Mouse (Mus musculus): ENCODE measurements at regions not wholly inside any gene's neighbourhood (a gene's known extent, or its start where the extent isn't known, plus 50 kb on each side); places are given as distances from the start of the nearest gene placed in this dataset.

DNA sequence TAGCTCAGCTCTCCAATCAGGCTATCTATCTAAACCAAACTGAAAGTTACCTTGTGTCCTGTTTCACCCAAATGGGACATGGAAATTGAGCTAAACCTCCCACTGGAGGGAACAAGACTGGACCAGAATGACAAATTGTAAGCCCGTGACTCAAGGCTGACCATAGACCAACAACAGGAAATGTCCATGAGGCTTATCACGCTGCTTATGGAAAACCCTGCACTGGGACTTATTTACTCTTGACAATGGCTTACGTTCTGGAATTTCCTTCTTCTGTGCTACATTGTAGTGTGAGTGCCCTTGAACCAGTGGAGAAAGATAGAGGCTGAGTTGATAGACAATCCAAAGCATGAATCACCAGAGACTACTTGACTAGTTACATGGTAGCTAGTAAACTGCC is 87.5 kb upstream of the Phactr1 start:
- no peak for DNase-seq

DNA sequence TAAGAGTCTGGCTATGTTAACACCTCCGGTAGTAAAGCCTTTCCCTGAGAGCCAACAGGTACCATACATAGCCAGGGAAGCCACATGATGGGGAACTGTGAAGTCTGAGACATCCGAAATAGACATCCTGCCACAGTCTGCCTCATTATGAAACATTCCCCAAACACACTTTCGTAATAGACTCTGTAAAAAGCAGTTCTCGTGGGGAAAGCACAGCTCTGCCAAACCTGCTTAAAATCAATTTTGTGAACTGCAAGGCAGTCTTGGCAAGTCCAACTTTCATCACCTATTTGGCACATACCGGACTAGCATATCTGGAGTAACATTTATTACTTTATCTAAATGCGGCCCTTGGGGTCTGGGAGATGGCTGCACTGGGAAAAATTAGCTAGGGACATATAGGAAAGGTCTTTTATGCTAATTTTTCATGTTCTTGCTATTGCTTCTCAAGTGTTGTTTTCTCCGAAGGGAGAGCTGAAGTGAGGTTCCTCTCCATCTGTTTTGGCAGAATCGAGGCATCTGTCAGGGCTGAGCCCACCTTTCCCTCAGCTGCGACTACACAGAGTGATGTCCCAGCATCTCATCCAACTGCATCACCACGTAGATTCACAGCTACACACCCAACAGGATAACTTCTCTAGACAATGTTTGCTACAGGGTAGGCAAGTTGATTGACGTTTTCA is 86.8 kb upstream of the Phactr1 start:
- no peak for DNase-seq

DNA sequence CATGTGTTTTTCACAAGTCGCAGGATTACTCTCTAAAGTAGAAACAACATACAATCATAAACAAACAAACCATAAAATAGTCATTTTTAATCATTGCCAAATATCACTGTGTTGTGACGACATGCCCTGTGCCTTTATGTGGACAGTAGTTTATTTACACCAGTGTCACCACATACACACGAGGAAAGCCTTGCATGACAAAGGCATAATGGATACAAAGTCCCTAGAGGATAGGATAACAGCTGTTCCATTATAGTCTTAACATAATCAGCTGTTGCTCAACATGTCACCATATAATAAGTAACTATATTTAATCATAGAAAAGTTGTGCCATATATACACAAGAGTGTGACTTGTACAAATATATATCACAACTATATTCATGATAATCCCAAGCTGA is 85.2 kb upstream of the Phactr1 start:
- DNase-seq = no peak

DNA sequence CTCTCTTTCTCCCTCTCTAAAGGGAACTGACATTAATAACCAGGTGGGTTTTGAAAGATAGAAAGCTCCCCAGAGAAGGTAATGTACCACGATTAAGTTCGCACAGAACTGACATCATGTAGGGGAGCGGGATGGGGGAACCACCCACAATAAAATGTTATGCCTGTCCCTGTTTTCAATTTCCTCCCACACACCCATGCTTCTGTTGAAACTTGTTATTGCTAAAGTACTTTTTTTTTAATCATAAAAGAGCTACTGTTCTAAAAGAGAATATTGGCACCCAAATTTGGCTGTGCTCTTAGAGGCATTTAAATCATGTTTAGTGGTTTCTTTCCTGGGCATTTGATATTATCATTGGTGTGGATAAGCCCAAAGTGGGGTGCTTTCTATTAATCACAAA is 82.6 kb upstream of the Phactr1 start:
- DNase-seq = no peak

DNA sequence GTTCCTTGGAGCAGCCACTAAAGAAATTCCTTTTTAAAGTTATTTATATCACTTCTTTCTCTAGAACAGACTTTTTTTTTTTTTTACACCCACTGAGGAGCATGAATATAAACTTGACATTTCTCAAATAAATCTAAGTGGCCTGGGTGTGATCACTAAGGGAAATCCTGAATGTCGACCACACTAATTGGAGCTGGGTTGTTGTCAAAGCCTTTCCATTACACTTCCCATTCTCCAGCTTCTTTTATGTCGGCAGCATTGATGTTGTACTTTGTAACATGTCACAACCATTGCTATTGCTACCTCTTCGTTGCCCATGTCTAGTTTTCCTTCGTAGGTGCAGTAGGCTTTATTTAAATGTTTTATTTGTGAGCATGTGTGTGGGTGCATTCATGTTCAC is 77.1 kb upstream of the Phactr1 start:
- no peak for DNase-seq

DNA sequence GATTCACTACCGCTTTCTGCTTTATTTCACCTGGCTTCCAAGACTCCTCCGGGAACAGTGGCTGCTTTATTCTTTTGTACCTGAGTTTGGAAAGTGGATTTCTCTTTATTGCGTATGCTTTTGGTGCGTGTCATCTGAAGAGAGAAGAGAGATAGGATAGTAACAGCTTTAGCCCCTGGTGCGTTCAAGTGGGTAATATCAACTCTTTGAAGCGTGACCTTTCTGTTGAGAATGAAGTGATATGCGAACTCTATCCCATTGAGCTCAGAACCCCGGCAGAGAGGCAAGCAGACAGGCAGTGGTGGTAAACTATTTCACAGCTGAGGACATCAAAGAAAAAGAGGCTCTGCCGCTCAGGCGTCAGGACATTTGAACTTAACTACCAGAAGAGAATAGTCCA is 72.7 kb upstream of the Phactr1 start:
- no peak for DNase-seq

DNA sequence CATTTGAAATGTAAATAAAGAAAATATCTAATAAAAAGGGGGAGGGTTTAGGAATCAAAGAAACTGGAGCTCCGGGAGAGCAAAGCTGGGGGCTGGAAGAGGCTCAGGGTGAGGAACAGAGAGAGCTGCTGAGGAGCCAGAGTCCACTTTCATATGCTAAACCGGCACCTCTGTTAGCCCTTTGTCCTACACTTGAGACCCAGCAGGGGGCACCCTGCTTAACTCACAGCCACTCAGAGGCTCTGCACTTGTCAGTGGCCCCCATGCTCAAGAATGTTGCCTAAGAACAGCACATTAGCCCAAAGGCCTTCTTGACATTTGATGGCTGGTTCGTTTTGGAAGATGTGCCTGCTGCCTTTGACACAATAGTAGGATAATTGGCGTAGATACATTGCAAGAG is 71.5 kb upstream of the Phactr1 start:
- DNase-seq = no peak

DNA sequence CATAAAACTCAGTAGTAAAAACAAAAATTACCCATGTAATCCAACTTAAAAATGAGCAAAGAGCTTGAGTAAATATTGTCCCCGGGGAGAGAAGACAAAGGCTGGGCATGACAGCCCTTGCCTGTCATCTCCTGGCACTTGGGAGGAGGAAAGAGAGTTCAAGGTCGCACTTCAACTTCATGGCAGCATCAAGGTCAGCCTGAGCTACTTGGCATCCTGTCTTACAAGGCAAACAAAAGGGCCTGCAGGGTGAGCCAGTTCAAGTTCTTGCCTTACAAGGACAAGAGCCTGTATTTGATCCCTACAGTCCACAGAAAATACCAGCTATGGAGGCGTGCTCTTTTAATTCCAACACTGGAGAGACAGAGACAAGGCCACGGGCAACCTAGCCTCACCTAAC is 67.1 kb upstream of the Phactr1 start:
- DNase-seq = no peak

DNA sequence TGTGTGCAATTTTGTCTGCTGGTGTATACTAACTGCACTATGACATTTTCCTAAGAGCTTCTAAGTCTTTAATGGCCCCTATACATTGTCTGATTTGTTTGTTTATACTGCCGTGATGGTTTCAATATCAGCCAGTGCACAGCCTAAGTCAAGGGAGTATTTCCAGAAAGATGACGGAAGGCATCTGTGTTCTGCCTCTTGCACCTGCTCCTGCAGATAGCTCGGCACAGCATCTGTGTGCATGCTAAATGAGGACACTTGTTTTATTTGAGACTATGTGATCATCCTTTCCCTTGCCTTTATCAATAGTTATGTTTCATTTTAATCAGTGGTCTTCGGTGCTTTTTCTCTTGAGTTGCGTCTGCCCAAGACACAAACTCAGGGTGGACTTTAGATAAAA is 64.6 kb upstream of the Phactr1 start:
- no peak for DNase-seq

DNA sequence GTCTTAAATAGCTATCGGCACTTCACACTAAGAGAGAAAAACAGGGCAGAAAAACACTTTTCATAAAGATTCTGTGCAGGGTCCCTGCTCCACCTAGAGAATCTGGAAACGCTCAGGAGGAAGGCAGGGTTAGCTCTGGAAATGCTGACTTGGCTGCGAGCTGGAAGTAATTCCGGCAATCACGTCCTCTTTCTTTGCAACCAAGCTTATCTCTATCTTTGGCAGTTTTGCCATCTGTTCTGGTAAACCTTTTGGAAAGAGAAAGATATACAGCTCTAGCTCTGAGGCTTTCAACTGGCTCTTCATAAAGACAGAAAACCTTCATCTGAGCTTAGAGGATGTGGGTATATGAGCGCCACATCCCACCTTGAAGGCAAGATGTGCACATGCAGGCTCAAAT is 63.2 kb upstream of the Phactr1 start:
- DNase-seq = no peak

DNA sequence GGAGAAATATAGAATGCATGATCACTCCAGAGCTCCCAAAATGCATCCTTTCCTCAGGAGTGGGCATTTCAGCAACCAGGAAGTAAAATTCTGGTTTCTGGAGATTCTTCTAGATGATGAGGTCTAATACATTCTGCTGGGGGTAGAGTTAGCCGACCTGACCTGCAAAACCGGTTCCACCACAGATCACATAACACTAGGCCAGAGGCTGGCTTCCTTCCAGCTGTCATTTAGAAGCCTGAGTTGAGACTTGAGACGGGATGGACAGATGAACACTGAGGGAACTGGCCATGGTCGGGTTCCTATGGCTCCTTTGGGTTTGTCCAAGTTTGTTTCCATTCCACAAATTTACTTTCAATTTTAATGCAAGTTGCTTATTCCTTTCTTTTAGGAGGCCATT is 62.6 kb upstream of the Phactr1 start:
- no peak for DNase-seq

DNA sequence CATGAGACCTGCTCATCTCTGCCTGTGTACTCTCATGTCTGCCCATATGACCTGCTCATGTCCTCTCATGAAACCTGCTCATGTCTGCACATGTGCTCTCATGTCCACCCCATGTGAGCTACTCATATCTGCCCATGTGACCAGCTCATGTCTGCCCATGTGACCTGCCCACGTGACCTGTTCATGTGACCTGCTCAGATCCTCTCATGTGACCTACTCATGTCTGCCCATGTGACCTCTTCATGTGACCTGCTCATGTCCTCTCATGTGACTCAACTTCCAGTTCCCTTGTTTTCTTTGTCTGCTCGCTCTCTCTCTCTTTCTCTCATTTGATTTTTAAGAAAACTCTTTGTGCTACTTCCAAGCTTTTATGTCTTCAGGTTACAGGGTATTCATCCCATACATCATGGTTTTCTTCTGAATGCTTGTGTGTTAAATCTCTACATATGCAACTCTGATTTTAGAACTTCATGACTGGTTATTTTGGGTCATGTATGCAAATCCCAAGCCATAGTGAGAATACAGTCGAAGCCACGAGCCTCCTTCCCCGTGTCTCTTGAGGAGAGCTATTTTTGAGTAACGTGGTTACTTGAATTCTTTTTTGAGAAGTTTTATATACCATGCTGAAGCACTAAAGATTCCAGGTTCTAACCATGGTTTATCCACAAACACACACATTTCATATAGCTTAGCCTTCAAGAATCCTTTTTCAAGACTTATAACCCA is 60.7 kb upstream of the Phactr1 start:
- DNase-seq = no peak

DNA sequence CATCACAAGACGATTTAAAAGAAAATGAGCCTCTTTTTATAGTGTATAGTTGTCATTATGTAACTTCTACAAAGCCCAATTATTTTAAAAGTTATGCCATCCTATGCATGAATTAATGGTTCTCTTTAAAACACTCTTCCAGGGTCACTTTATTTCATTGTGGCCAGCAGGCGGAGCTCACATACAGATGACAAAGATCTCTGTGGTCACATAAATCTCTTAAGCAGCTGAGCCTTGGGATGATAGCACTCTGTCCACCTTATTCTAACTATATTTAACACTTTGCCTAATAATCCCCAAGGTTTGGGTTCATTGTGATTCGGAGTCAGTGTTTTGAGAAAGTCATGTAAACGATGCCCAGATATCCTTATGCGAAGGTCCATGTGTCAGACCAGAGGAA is 56.9 kb upstream of the Phactr1 start:
- DNase-seq = peak in 1 of 2 experiments; percentile 36
